ENCODE assay signal across 8 mouse cellular contexts in the genomic region with DNA sequence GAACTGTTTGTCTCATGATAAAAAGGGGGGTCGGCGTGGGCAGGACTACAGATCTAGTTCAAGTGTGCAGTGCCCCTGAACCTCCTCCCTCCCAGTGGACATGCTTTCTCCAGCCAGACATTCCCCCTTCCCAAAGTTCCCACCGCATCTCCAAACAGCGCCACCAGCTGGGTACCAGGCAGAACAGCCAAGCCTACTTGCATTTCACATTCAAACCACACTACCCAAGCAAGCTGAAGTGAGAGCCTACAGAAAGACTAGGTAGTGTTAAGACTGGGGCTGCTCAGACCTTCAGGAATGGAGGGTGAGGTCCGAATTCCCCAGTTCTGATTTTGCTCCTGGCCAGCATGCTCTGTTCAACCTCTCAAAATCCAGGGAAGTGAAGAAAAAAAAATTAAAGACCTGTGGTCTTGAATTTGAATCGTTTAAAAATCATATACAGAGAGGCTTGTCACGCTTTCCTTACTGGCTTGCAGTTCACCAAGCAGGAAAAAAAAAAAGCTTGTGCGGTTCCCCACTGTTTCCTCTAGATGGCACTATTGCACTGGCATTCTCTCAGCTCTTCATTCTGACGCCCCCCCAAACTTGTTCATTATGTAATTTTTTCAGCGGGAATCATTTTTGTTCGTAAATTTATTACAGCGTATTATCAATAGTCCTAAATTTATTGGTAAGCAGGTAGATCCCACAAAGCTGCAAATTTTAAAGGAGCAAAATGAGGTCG.
DNase-seq lines count a peak whose midpoint lies in the region; ATAC-seq and TF ChIP-seq lines count a peak whose summit lies in the region.

No protein-coding gene starts in this region.

- H3K9me3 ChIP-seq in embryonic facial prominence, embryonic 12.5 days = no peaks in the 10 kb centered on the region
- H3K9me3 ChIP-seq in hindbrain, embryonic 12.5 days (replicated peaks) = no peaks in the 10 kb centered on the region
- peaks cover 4% of the 10 kb centered on the region; the same call in 1 of the 2 replicates for H3K9me3 ChIP-seq in limb, embryonic 13.5 days

- H3K4me3 ChIP-seq in embryonic facial prominence, embryonic 12.5 days = no peak overlapping the region
- peak overlapping the region; percentile 11; the same call in 1 of the 2 replicates for H3K4me3 ChIP-seq in hindbrain, embryonic 12.5 days
- peak overlapping the region; percentile 2; the same call in 1 of the 2 replicates for H3K4me3 ChIP-seq in limb, embryonic 13.5 days

- no peaks in the 10 kb centered on the region for H3K36me3 ChIP-seq in embryonic facial prominence, embryonic 12.5 days
- H3K36me3 ChIP-seq in hindbrain, embryonic 12.5 days = no peaks in the 10 kb centered on the region
- no peaks in the 10 kb centered on the region for H3K36me3 ChIP-seq in limb, embryonic 13.5 days

- H3K4me1 ChIP-seq in embryonic facial prominence, embryonic 12.5 days = no peaks in the 10 kb centered on the region
- peaks cover 22% of the 10 kb centered on the region for H3K4me1 ChIP-seq in hindbrain, embryonic 12.5 days
- peaks cover 32% of the 10 kb centered on the region for H3K4me1 ChIP-seq in limb, embryonic 13.5 days

- in situ Hi-C loops in Patski (cut with MboI; ENCODE audit: low pct_unique_long_range_greater_than_20kb) = no loop called here

- H3K27me3 ChIP-seq in Patski = peaks cover 44% of the 10 kb centered on the region
- H3K27me3 ChIP-seq in embryonic facial prominence, embryonic 12.5 days = no peaks in the 10 kb centered on the region
- H3K27me3 ChIP-seq in hindbrain, embryonic 12.5 days = peaks cover 4% of the 10 kb centered on the region; the same call in 1 of the 2 replicates
- H3K27me3 ChIP-seq in limb, embryonic 13.5 days = peaks cover 19% of the 10 kb centered on the region

- DNase-seq in kidney, adult 9 months = peak; percentile 24
- no peak for DNase-seq in kidney, adult 18-20 months
- peak; percentile 2 for DNase-seq in Patski (ENCODE audit: low read depth, low spot score)
- peak; percentile 58 for DNase-seq in retina, adult 2 months (ENCODE audit: low read depth, low spot score)
- DNase-seq in urinary bladder, adult 18-20 months (ENCODE audit: low spot score in 2 of 2) = no peak

- ATAC-seq in Patski = peak; percentile 49
- 0 out of 2 replicates have a peak, but pooled peaks have one; percentile 50 for ATAC-seq in embryonic facial prominence, embryonic 12.5 days (ENCODE audit: insufficient number of reproducible peaks, insufficient read depth, low FRiP score, low TSS enrichment)
- ATAC-seq in hindbrain, embryonic 12.5 days (ENCODE audit: low FRiP score) = peak; percentile 37; the same call in 1 of the 2 replicates
- ATAC-seq in limb, embryonic 13.5 days (ENCODE audit: low FRiP score, low read depth) = no peak

- H3K27ac ChIP-seq in embryonic facial prominence, embryonic 12.5 days = no peak overlapping the region
- H3K27ac ChIP-seq in hindbrain, embryonic 12.5 days = no peak overlapping the region
- no peak overlapping the region for H3K27ac ChIP-seq in limb, embryonic 13.5 days

- TF ChIP-seq CTCF in Patski (IDR thresholded peaks at IDR 0.05) = peak; percentile 72

- POLR2A ChIA-PET in Patski (lab: Charles Lee) = no interaction called here

- WGBS in embryonic facial prominence, embryonic 12.5 days = 26% methylated on average over 13 of the region's 13 CpGs
- 23% methylated on average over 13 of the region's 13 CpGs for WGBS in hindbrain, embryonic 12.5 days
- WGBS in limb, embryonic 13.5 days = 24% methylated on average over 13 of the region's 13 CpGs

- H3K4me2 ChIP-seq in embryonic facial prominence, embryonic 12.5 days (replicated peaks) = peak overlapping the region; percentile 38
- H3K4me2 ChIP-seq in hindbrain, embryonic 12.5 days (replicated peaks) = peak overlapping the region; percentile 49
- peak overlapping the region; percentile 51 for H3K4me2 ChIP-seq in limb, embryonic 13.5 days (replicated peaks)

- no peak overlapping the region for H3K9ac ChIP-seq in embryonic facial prominence, embryonic 12.5 days
- H3K9ac ChIP-seq in hindbrain, embryonic 12.5 days = no peak overlapping the region
- H3K9ac ChIP-seq in limb, embryonic 13.5 days = no peak overlapping the region; the same call in 1 of the 2 replicates

- CTCF ChIA-PET in Patski (lab: Charles Lee) = interaction anchor here (1.1 to 2.6 kb wide), 3 partner anchors 10 to 788 kb away, joined by 3 to 13 read pairs (median 5); no protein-coding TSS in a partner anchor

Comparison
In these comparisons a context has a peak if more than half of its experiments do, and no peak if none do; other contexts are left out.
1. DNase-seq: peak in kidney, adult 9 months (single experiment), Patski (single experiment) and retina, adult 2 months (single experiment); none in kidney, adult 18-20 months (single experiment) and urinary bladder, adult 18-20 months (0 of 2).
2. Peak in every context shown above with its lines, with median percentiles within 50 percentile points of each other: H3K4me2 ChIP-seq.